Mouse (Mus musculus): Measurements from ENCODE around the gene Slc17a2.

The Slc17a2 gene

GRCm38 (mm10) chr13:23869996-23870395, 63.2 kb downstream of the Slc17a2 start:
- no peak for ATAC-seq (ENCODE audit: insufficient number of reproducible peaks, low FRiP score, low TSS enrichment)

GRCm38 (mm10) chr13:23873141-23873540, 66.3 kb downstream of the Slc17a2 start:
- ATAC-seq (ENCODE audit: insufficient number of reproducible peaks, low FRiP score, low TSS enrichment), result no peak

Data from cerebellum, adult (tissue).